Mouse (Mus musculus) testis, postnatal 10 days (tissue): ENCODE measurements at regions not wholly inside any gene's neighbourhood (a gene's known extent, or its start where the extent isn't known, plus 50 kb on each side); places are given as distances from the start of the nearest gene placed in this dataset.

ENCODE experiments used
- DNase-seq: peaks from one replicate; pipeline ENCODE4 v3.0.0; 2021; ENCODE audit warnings: low spot score

- no peak for DNase-seq
Observed at GRCm38 (mm10) chr1:168008216-168008615, 319.2 kb downstream of the Lmx1a start.

DNA sequence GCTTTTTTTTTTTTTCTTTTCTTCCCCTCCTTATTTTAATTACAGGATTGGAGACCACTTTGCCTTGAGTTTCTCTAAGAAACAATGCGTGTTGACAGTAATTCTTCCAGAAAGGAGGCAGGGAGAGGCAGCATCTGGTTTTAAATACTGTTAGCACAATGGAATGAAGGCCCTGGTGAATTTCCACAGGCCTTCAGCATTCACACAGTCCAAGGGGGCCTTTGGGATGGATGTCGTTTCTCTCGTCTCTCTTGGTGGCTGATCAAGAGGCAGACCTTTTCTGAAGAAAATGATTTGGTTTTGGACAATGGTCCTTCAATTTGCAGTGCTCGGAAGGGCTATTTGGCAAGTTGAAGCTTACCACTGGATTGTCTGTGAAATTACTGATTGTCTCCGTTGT lies 321.4 kb downstream of the Lmx1a start:
- DNase-seq: no peak

DNA sequence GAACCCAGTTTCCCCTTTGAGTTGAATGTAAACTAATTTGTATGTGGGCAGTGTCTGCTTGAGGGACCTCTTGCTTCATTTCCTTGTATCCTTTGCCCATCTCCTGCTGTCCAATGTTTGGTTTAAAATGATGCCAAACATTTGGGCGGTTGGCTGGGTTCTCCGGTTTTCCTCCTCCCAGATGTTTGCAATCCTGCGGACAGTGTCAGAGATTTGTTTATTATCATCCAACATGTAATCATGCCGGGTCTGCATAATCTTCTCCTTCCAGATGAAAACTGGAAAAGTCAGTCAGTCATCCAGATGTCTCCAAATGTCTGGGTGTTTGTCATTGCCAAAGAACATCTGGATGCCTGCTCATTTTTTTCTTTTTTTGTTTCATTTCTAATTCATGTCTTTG lies 323.0 kb downstream of the Lmx1a start:
- DNase-seq: no peak

DNA sequence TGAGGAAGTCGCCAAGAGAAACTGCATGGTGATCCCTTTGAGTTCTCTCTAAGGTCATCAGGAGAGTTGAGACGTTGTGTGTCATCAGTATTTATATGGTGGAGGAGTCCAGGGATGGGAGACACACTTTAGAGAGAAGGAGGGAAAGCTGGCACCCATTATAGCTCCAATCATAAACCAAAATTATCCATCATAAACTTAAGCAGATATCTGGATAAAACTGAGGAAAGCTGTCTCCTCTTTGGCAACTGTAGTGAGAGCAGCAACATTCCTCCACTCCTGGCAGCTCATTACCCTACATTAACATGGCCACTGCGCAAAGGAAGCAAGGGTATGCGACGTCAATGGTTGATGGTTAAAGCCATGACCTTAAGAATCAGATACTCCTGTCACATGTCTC lies 323.6 kb downstream of the Lmx1a start:
- DNase-seq: no peak

DNA sequence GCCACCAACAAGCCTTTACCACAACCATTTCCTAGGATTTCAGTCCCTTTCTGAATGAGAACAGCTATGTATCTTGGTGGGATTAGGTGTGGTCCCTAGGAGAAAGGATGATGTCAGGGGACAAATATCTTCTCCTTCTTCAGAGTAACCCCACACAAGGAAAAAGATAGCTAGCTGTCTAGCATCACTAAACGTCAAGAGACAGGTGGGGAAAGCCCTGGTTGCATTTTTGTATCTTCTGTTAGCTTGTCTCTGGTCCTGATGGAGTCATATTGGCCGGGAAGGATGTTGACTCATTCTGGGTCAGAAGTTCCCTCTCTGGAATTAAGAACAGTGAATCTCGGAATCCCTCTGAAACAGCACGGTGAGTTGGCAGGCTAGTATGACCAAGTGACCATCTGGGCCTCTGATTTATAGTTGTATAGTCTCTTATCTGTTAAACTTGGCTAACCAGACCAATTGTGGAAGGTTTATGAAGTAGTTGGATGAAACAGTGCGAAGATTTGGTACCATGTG lies 327.4 kb downstream of the Lmx1a start:
- no peak for DNase-seq

DNA sequence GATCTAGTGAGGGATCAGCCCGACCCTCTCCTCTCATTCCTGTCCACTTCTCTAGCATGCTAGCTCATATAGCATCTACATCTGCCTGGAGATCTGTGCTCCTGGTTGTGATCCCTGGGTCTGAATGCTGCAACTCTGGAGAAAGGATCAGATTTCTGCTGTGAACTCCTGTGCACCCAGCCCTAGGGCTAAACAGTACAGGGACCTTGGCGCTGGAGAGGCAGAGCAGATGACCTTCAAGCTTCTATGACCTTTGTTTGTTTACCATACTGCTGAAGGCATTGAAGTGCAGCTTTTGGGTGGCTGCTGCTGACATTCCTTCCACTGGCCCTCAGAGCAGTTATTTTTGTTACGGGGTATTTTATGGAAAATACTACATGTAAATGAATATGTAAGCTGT lies 337.4 kb downstream of the Lmx1a start:
- DNase-seq: no peak

DNA sequence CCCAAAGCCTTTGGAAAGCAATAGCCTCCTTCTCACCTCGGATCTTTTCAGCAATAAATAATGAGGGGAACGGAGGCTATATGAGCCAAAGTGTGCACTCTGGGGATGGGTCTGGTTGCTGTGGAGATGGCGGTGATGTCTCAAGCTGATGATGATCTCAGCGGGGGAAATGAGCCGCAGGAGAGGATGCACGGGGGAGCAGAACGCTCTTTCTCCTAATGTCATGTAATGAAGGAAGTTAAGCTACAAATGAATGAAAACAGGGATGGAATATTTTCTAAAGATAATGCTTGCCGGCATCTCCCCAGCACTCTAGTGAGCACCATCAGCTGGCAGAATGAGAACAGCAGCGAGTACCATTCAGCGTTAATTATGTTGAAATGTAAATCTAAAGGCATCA lies 355.7 kb downstream of the Lmx1a start:
- no peak for DNase-seq

DNA sequence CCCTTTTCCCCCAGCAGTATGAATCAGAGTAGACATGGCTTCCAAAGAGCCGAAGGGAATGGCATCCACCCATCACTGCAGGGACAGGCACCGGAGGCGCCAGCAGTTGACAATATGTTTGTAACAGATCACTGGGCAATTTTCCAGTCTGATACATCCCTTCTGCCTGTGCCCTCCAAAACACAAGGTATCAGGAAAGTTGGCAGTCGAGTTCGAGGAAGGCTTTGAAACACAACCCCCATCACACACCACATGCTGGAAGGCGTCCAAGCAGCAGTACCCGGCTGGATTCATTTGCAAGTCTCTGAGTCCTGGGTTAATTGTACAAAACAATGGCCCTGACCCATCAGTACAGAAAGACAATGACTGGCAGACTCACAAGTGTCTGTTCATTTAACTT lies 357.3 kb downstream of the Lmx1a start:
- DNase-seq: no peak

GRCm38 (mm10) chr1:168046749-168047148 lies 357.7 kb downstream of the Lmx1a start:
- DNase-seq: no peak

DNA sequence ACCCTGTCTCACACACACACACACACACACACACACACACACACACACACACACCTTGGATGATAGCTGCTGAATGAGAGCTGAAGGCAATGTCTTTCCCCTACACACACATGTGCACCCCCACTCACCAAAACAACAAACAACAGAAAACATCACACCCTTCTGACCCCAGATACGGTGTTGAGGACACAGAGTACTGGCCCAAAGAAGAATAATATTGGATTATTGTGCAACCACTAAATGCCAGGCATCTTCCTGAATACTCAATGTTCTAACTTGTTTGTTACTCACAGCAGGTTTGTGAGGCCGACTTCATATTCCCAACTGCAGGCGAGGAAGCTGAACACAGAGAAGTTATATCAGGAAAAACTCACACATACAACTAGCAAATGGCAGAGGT lies 360.9 kb downstream of the Lmx1a start:
- no peak for DNase-seq

DNA sequence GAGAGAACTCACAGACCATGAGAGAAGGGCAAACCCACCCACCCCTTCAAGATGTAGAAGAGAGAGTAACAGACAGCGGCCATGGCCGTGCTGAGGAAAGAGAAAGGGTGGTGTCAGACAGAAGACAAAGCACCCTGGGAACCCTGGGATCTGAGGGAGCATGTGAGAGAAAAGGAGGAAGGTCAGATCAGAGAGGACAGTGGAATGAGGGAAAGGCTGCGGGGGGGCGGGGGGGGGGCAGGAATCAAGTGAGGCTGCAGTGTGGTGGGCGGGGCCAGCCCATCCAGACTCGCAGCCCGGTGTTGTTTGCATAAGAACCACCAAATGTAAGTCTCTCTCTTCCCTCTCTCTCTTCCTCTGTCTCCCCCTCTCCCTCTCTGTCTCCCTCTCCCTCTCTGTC lies 367.4 kb downstream of the Lmx1a start:
- no peak for DNase-seq

DNA sequence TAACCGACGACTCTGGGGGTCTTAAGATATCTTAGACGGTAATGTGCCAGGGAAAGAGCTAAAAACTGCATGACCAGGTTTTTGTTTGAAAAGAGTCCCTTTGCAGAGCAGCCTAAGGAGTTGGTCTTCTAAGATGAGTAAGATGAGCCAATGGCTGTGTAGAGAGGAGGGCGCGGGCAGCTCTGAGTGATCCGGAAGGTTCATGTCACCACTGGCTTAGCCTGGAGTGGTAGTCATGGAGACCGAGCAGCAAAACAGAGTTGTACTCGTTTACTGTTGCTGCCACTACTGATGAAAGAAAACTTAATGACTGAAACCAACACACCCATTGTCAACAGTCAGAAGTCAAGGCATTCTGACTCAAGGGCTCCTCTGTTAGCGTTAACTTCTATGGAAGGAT lies 368.4 kb downstream of the Lmx1a start:
- DNase-seq: no peak

GRCm38 (mm10) chr1:168058769-168059168 lies 369.7 kb downstream of the Lmx1a start:
- DNase-seq: no peak

DNA sequence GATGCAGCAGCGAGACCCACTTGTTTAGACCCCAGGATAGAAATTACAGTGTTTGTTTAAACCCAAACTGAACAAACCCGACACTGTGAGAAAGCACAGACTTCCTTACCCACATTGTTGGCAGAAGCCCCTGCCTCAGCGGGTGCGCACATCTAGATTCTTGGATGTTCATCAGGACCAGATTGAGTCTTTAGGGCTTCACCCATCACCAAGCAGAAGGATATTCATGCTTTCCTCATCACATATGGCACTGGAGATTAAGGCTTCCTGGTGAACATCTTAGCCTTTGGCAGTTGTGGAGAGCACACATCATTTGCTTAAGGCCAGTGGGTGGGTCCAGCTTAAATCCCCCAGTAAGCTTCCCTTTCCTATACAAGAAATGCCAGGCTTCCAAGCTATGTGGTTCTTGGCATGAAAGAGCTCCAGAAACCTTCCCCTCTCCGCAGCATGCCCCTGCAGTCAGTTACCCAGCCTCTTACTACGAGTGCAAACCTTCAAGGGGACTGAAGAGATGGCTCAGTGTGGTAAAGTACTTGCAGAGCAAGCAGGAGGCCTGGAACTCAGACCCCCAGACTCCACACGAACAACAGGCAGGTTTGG lies 367.9 kb downstream of the Pbx1 start:
- DNase-seq: no peak

- DNase-seq: no peak
Observed at GRCm38 (mm10) chr1:168065598-168066041, 366.4 kb downstream of the Pbx1 start.

DNA sequence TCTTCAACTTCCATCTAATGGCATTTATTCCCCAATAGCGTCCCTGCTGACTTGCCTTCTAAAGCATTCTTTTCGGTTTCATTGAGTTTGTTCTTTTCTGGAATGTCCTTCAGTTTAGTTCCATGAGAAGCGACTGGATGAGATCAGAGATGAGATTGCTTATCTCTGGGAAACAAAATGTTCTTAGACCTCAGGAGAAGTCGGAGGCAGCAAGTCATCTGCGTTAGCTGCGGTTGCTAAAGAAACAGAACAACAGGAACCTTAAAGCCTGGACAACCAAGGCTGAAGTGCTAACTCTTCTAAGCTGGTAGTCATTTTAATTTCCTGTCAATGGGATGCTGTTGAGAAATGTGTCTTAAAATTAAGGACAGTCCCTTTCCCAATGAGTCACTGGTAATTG lies 365.3 kb downstream of the Pbx1 start:
- no peak for DNase-seq

- DNase-seq: no peak
Observed at GRCm38 (mm10) chr1:168068003-168068919, 363.8 kb downstream of the Pbx1 start.

DNA sequence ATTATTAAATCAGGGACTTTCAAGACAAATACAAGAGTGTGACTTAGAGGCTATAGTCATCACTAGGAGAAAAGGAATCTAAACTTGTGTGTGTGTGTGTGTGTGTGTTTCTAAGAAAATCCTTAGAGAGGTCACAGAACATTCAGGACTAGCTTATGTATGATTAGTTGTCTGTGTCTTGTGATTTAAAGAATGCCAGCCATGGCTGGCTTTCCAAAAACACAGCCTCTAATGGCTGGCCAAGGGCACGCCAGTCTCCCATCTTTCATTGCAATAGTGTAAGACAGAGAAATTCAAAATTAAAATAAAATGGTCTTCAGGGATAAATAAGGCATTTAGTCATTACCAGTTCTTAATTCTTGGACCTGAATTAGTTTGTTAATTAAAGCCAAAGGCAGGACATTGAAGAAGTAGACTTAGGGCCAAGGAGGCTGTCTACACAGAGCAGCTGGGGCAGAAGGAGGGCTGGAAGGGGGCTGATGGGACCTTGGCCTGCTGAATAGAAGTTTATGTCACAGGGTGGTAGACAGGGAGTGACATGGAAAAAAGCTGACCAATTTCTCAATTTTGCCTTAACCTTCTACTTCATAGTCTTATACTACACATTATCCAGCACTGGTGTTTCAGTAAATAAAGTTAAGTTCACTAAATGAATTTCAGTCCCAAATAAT lies 363.0 kb downstream of the Pbx1 start:
- DNase-seq: no peak
